Mouse (Mus musculus): ENCODE data around the gene Cd93.

The Cd93 gene

GRCm38 (mm10) chr2:148398901-148399685 lies 44.3 kb downstream of the Cd93 start:
- peak; percentile 84 for DNase-seq

- peak; percentile 97 for DNase-seq
Measured at GRCm38 (mm10) chr2:148397784-148398100, 45.6 kb downstream of the Cd93 start.

- no peak for DNase-seq
Measured at GRCm38 (mm10) chr2:148397015-148397783, 46.2 kb downstream of the Cd93 start.

GRCm38 (mm10) chr2:148396209-148396608 lies 47.2 kb downstream of the Cd93 start:
- peak; percentile 88 for DNase-seq

GRCm38 (mm10) chr2:148395131-148396051 lies 48.0 kb downstream of the Cd93 start, which contains the start of gene Sstr4:
Gene Sstr4 (plus strand): TSS chr2:148395344.
- DNase-seq: peak; percentile 97

GRCm38 (mm10) chr2:148393846-148394245 lies 49.5 kb downstream of the Cd93 start:
- peak; percentile 69 for DNase-seq

GRCm38 (mm10) chr2:148393149-148393548 lies 50.2 kb downstream of the Cd93 start:
- peak; percentile 77 for DNase-seq

- DNase-seq: peak; percentile 82
Measured at GRCm38 (mm10) chr2:148387652-148388581, 55.4 kb downstream of the Cd93 start.

GRCm38 (mm10) chr2:148386927-148387326 lies 56.4 kb downstream of the Cd93 start:
- DNase-seq: peak; percentile 30
